Mouse (Mus musculus) cerebellum, adult 18-20 months (tissue): ENCODE results near the gene Vmn1r137.
"Not testable (repeated sequence)": the region's sequence is repeated elsewhere in the genome, so short reads cannot be mapped to it uniquely, and the experiment has no call there.

Source experiments
- DNase-seq, 2 experiments: peaks; one replicate each; pipeline ENCODE4 v3.0.0; 2021

Gene Vmn1r137

DNA sequence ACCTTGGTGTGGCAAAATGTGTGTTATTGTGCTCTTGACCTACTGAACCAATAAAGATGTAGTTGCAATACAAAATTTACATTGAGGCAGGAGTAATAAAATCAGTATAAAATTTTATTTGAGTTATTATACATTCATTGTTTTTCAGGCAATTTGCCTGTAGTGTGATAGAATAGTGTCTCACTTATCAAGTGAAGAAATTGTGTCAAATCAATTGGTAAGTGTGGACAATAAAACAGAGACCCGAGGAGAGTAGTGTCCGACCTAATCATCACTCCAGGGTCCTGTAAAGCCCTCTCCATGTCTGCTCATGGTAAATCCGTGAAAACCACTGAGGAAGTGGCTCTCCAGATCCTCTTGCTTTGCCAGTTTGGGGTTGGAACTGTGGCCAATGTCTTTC lies at the start of gene Vmn1r137:
Gene Vmn1r137 (plus strand): TSS at position 301 of the 400 bp plus-strand sequence.
- DNase-seq, result not testable (repeated sequence)

GRCm38 (mm10) chr7:22028797-22029196 lies 34.4 kb downstream of the Vmn1r137 start, which contains the start of gene Vmn1r138:
Gene Vmn1r138, minus strand, starts transcription at chr7:22028897.
- not testable (repeated sequence) for DNase-seq
